Mouse (Mus musculus): ENCODE data around the gene Olfr536. TPM values are rescaled to one million over a fixed set of nuclear protein-coding genes. Genes with fewer than 3 reads are reported as not detected.
"Not testable (repeated sequence)": the region's sequence is repeated elsewhere in the genome, so short reads cannot be mapped to it uniquely, and the experiment has no call there.

The Olfr536 gene
- polyA plus RNA-seq (2016; fragmentation: Nextera tagmentation; extraction: Ambion mirVana): not detected in 2 replicates

DNA sequence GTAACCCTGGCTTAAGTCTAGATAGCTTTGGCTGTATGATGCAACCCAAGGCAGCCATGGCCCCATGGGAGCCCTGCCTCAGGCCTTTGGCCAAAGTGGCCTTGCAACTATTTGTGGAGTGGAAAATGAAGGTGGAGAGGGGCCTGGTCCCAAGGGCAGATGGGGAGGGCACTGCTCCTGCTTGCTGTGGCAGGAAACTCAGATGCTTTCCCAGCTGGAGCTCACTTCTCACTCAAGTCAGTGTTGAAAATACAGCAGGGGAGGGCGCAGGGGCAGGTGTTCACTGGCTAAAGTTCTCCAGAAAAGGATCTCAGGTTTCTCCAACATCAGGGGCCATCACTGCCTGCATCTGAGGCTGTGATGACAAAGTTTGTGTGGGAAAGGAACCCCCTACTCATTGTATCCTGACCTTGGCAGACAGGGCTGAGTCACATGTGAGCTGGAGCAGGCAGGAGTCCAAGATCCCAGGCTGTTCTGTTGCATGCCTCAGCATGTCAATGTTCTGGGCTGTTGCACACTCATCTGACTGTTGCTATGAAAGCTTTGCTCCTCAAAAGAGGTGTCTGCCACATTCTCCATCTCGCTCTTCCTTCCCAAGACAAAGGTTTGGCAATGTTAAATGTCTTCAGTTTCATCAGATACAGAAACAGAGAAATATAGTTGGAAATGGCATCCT lies at the start of gene Olfr536:
Gene Olfr536, minus strand, starts transcription at position 51 of the 676 bp plus-strand sequence.
- not testable (repeated sequence) for H3K9me3 ChIP-seq; H3K36me3 ChIP-seq; H3K27me3 ChIP-seq (ENCODE audit: insufficient read depth, poor library complexity, severe bottlenecking); H3K27ac ChIP-seq; H3K4me3 ChIP-seq; H3K4me1 ChIP-seq; DNase-seq (ENCODE audit: low spot score)
- WGBS: 83% methylated on average over 1 of the region's 2 CpGs

DNA sequence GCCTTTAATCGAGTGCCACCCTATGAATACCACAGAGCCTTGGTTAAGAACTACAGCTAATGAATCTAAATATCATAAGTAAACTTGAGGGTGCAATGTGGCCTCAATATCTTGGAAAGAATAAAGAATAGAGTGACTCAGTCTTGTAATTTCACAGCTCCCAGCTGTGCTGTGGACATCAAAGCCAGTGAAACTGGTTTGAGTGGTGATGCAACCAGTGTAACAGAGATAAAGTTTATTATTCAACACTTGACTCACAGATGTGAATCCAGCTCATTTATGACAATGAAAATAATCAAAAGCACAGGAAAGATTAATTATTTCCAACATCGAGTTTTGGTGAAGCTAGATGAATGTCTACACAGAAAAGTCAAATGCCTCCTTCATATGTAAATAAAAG lies 32.5 kb upstream of the Olfr536 start:
- Histone ChIP-seq H3K9me3 (no peaks in the 10 kb centered on the region), H3K27ac (no peak overlapping the region), H3K36me3 (no peaks in the 10 kb centered on the region), H3K27me3 (ENCODE audit: insufficient read depth, poor library complexity, severe bottlenecking) (no peaks in the 10 kb centered on the region), H3K4me1 (no peaks in the 10 kb centered on the region), H3K4me3 (no peak overlapping the region)
- 72% methylated on average over 2 of the region's 2 CpGs for WGBS
- DNase-seq (ENCODE audit: low spot score): no peak

DNA sequence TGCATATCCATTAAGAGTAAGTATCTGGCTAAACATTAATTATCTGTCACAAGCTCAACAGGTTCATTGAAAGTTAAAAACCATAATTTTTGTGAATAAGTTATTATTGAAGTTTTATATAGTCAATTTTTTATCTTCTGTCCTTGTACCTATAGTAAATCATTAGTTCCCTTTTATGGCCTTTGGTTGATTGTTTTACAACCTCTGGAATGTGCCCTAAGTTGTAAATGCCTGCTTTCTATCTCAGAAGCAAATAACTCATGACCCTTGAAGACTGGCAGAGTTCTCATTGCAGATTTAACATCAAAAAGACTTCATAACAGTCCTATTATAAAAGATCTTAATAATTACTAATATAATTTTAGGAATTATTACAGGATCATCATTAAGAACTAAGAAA lies 12.5 kb downstream of the Olfr536 start:
- H3K4me1 ChIP-seq: no peaks in the 10 kb centered on the region
- H3K9me3 ChIP-seq: no peaks in the 10 kb centered on the region
- H3K27ac ChIP-seq: no peak overlapping the region
- no peaks in the 10 kb centered on the region for H3K36me3 ChIP-seq
- no peak for DNase-seq (ENCODE audit: low spot score)
- no peak overlapping the region for H3K4me3 ChIP-seq
- H3K27me3 ChIP-seq (ENCODE audit: insufficient read depth, poor library complexity, severe bottlenecking): no peaks in the 10 kb centered on the region

DNA sequence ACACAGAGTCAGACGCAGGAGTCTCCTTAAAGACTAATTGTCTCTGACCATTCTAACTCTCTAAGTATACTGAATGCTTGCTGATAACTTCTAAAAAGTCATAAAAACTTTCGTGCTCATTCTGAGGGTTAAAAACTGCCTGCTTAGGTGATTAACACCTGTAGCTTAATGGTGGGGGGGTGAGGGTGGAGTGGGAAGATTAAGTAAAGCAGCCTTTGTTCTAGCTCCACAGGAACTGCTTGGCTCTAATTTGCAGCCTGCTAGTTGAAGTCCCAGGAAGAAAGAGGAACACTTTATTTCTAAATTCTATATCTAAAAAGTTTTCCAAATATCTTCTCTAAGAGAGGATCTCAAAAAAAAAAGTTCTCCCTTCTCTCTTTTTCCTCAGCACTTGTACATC lies 13.0 kb downstream of the Olfr536 start:
- WGBS: 37% methylated on average over 2 of the region's 2 CpGs
- Histone ChIP-seq H3K27ac (no peak overlapping the region), H3K4me1 (no peaks in the 10 kb centered on the region), H3K36me3 (no peaks in the 10 kb centered on the region), H3K27me3 (ENCODE audit: insufficient read depth, poor library complexity, severe bottlenecking) (no peaks in the 10 kb centered on the region), H3K4me3 (no peak overlapping the region), H3K9me3 (no peaks in the 10 kb centered on the region)
- no peak for DNase-seq (ENCODE audit: low spot score)

DNA sequence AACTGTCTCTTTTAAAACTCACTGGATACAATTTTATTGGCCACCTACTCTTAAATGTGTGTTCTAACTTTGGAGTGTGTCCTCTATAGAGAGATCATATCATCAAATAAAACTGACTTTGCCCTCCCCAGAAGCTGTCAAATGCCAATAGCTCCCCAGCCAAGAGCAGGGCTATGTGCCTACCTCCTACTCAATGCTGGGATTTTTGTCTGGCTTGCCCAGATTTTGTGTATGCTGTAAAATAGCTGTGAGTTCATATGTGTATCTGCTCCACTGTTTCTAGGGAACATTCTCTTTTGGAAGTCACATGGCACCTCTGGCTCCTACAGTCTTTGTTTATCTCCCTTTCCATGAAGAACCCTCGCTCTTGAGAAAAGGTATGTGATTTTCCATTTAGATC lies 18.2 kb downstream of the Olfr536 start:
- H3K9me3 ChIP-seq: no peaks in the 10 kb centered on the region
- H3K4me1 ChIP-seq: no peaks in the 10 kb centered on the region
- WGBS: 78% methylated on average over 1 of the region's 1 CpGs
- H3K4me3 ChIP-seq: no peak overlapping the region
- H3K27me3 ChIP-seq (ENCODE audit: insufficient read depth, poor library complexity, severe bottlenecking): no peaks in the 10 kb centered on the region
- H3K27ac ChIP-seq: no peak overlapping the region
- no peak for DNase-seq (ENCODE audit: low spot score)
- H3K36me3 ChIP-seq: no peaks in the 10 kb centered on the region

DNA sequence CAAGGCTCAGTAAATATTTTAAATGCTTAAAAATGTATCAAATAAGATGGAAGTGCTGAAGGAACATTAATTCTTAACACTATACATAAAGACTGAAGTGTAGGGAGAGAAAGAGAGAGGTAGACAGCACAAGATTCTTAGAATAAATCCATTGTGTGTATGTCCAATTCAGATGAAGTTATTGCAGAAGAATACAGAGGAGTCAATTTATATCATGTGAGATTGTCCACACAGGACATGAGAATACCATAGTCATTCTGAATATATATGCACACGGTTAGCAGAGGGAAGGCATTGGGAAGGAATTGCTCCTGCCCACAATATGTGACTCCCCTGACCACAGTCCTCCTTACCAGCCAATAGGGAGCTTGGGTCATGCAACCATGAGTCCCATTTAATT lies 23.3 kb downstream of the Olfr536 start, which contains the start of gene Olfr535:
Gene Olfr535, plus strand, starts transcription at position 301 of the 400 bp plus-strand sequence.
- Histone ChIP-seq H3K27ac (no peak within 1 kb of the TSS), H3K9me3 (no peaks in the 10 kb centered on the region), H3K27me3 (ENCODE audit: insufficient read depth, poor library complexity, severe bottlenecking) (no peaks in the 10 kb centered on the region), H3K36me3 (no peaks in the 10 kb centered on the region), H3K4me3 (no peak within 1 kb of the TSS), H3K4me1 (no peaks in the 10 kb centered on the region)
- DNase-seq (ENCODE audit: low spot score): no peak
- WGBS: 74% methylated on average over 1 of the region's 1 CpGs

DNA sequence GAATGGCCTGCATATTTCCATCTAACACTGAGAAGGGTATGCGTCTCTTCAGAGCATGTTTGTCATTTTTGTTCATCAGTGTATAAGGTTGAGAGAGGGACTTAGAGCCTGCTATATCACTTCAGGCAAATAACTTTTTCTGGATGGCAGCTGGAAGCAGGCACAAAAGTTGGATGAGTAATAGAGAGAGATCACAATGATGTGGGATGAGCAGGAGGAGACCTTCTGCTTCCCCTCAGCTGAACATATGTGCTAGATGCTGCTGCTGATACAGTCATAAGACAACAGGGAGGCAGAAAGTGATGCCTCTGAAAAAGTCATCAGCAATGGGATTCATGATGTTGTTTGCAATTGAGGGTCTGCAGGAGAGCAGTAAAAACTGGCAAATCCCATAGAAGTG lies 28.5 kb downstream of the Olfr536 start:
- H3K4me3 ChIP-seq: no peak overlapping the region
- H3K36me3 ChIP-seq: no peaks in the 10 kb centered on the region
- no peak for DNase-seq (ENCODE audit: low spot score)
- H3K27ac ChIP-seq: no peak overlapping the region
- no peaks in the 10 kb centered on the region for H3K27me3 ChIP-seq (ENCODE audit: insufficient read depth, poor library complexity, severe bottlenecking)
- 83% methylated on average over 1 of the region's 1 CpGs for WGBS
- H3K9me3 ChIP-seq: peaks cover 6% of the 10 kb centered on the region; the same call in 1 of the 2 replicates
- no peaks in the 10 kb centered on the region for H3K4me1 ChIP-seq

DNA sequence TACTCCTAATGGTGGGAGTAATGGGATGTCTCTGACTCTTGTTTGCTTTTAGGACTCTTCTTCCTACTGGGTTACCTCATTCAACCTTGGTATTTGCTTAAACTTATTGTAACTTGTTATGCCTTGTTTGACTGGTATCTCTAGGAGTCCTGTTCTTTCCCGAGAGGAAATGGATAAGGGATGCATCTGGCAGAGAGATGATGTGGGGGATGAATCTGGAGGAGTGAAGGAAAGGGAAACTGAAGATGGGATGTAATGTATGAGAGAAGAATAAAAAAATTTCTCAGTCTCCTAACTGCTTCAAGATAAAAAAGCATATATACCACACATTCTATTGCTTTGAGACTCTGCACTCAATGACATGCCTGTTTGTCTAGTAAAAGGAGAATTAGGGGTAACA lies 29.3 kb downstream of the Olfr536 start:
- Histone ChIP-seq H3K27me3 (ENCODE audit: insufficient read depth, poor library complexity, severe bottlenecking) (no peaks in the 10 kb centered on the region), H3K9me3 (peaks cover 6% of the 10 kb centered on the region; the same call in 1 of the 2 replicates), H3K4me3 (no peak overlapping the region), H3K4me1 (no peaks in the 10 kb centered on the region), H3K36me3 (no peaks in the 10 kb centered on the region), H3K27ac (no peak overlapping the region)
- DNase-seq (ENCODE audit: low spot score): no peak
- WGBS: 58% methylated on average over 1 of the region's 1 CpGs

DNA sequence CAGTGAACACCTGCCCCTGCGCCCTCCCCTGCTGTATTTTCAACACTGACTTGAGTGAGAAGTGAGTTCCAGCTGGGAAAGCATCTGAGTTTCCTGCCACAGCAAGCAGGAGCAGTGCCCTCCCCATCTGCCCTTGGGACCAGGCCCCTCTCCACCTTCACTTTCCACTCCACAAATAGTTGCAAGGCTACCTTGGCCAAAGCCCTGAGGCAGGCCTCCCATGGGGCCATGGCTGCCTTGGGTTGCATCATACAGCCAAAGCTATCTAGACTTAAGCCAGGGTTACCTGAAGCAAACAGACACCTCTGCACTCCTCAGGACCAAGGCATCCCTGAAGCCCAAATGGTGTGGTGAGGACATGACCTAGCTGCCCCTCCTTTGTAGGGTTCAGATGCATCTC lies 44.1 kb downstream of the Olfr536 start, which contains the start of gene Olfr533:
Gene Olfr533, plus strand, starts transcription at position 301 of the 400 bp plus-strand sequence.
- WGBS: 60% methylated on average over 1 of the region's 1 CpGs

More for the DNA sequence above, 44.1 kb downstream of the Olfr536 start, which contains the start of gene Olfr533:
- H3K27ac ChIP-seq; H3K9me3 ChIP-seq; H3K4me3 ChIP-seq; H3K4me1 ChIP-seq; H3K36me3 ChIP-seq; H3K27me3 ChIP-seq (ENCODE audit: insufficient read depth, poor library complexity, severe bottlenecking); DNase-seq (ENCODE audit: low spot score): not testable (repeated sequence)

Other genes with a start within 250 kb of the Olfr536 start
- not detected in 2 replicates for gene Olfr525, start 186.5 kb downstream of the Olfr536 start, polyA plus RNA-seq (2016; fragmentation: Nextera tagmentation; extraction: Ambion mirVana)
- gene Olfr527, start 173.4 kb downstream of the Olfr536 start, polyA plus RNA-seq (2016; fragmentation: Nextera tagmentation; extraction: Ambion mirVana): not detected in 2 replicates
- not detected in 2 replicates for gene Olfr60, start 145.7 kb downstream of the Olfr536 start, polyA plus RNA-seq (2016; fragmentation: Nextera tagmentation; extraction: Ambion mirVana)
- not detected in 2 replicates for gene Olfr530, start 131.1 kb downstream of the Olfr536 start, polyA plus RNA-seq (2016; fragmentation: Nextera tagmentation; extraction: Ambion mirVana)
- not detected in 2 replicates for gene Olfr531, start 104.5 kb downstream of the Olfr536 start, polyA plus RNA-seq (2016; fragmentation: Nextera tagmentation; extraction: Ambion mirVana)
- gene Olfr532, start 85.8 kb downstream of the Olfr536 start, polyA plus RNA-seq (2016; fragmentation: Nextera tagmentation; extraction: Ambion mirVana): not detected in 2 replicates
- gene Olfr533, start 44.0 kb downstream of the Olfr536 start, polyA plus RNA-seq (2016; fragmentation: Nextera tagmentation; extraction: Ambion mirVana): not detected in 2 replicates
- gene Olfr535, start 23.2 kb downstream of the Olfr536 start, polyA plus RNA-seq (2016; fragmentation: Nextera tagmentation; extraction: Ambion mirVana): not detected in 2 replicates
- not detected in 2 replicates for gene Olfr538, start 60.5 kb upstream of the Olfr536 start, polyA plus RNA-seq (2016; fragmentation: Nextera tagmentation; extraction: Ambion mirVana)
- gene Olfr46, start 93.9 kb upstream of the Olfr536 start, polyA plus RNA-seq (2016; fragmentation: Nextera tagmentation; extraction: Ambion mirVana): not detected in 2 replicates
- not detected in 2 replicates for gene Olfr61, start 121.6 kb upstream of the Olfr536 start, polyA plus RNA-seq (2016; fragmentation: Nextera tagmentation; extraction: Ambion mirVana)
- gene Olfr53, start 139.1 kb upstream of the Olfr536 start, polyA plus RNA-seq (2016; fragmentation: Nextera tagmentation; extraction: Ambion mirVana): not detected in 2 replicates
- not detected in 2 replicates for gene Olfr539, start 152.5 kb upstream of the Olfr536 start, polyA plus RNA-seq (2016; fragmentation: Nextera tagmentation; extraction: Ambion mirVana)
- gene Olfr45, start 174.6 kb upstream of the Olfr536 start, polyA plus RNA-seq (2016; fragmentation: Nextera tagmentation; extraction: Ambion mirVana): not detected in 2 replicates
- gene Olfr541, start 189.9 kb upstream of the Olfr536 start, polyA plus RNA-seq (2016; fragmentation: Nextera tagmentation; extraction: Ambion mirVana): not detected in 2 replicates